21 mouse cellular contexts compared by ENCODE assay signal in the genomic region with DNA sequence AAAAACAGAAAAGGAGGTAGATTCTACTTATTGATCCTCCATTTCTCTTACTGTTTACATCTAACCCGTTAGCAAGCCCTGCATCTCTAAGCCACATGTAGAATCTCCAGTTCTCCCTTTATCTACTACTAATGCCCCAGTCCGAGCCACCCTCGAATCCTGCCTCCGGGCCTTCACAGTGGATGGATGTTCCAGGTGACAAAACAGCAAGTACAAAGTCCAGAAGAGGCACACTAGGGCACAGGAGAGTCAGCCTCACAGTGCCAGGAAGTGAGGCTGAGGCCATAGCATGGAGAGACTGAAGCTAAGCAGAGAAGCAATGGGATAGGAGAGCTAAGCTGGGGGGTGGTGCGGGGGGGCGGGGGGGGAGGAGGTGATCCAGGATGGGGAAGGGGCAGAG. TPM values are rescaled to one million over a fixed set of nuclear protein-coding genes. Genes with fewer than 3 reads are reported as not detected.
DNase-seq lines count a peak whose midpoint lies in the region; ATAC-seq and TF ChIP-seq lines count a peak whose summit lies in the region.
"Had no signal": no experiment of that assay in that cellular context is flagged by ENCODE, and none has a peak within 500 bp of the region (broad histone marks: within the 10 kb centered on the region; RNA-seq: fewer than 3 reads in every experiment).

No protein-coding gene starts in this region.

- H3K4me1 ChIP-seq in midbrain, embryonic 11.5 days (ENCODE audit: control insufficient read depth, insufficient read depth, low read length): peaks cover 5% of the 10 kb centered on the region; the same call in 1 of the 2 replicates
- peaks cover 8% of the 10 kb centered on the region for H3K4me1 ChIP-seq in midbrain, embryonic 14.5 days (ENCODE audit: control insufficient read depth, insufficient read depth, low read length)

- 83% methylated on average over 6 of the region's 6 CpGs for WGBS in midbrain, embryonic 11.5 days
- 84% methylated on average over 6 of the region's 6 CpGs for WGBS in midbrain, embryonic 14.5 days

- H3K4me3 ChIP-seq in gastrocnemius, adult 2 months: peak overlapping the region; percentile 15
- no peak overlapping the region for H3K4me3 ChIP-seq in midbrain, embryonic 11.5 days (ENCODE audit: low read depth, low read length)
- H3K4me3 ChIP-seq in midbrain, embryonic 14.5 days (replicated peaks; ENCODE audit: low read depth, low read length): no peak overlapping the region
- H3K4me3 ChIP-seq: embryonic facial prominence, embryonic 13.5 days; hindbrain, embryonic 12.5 days; limb, embryonic 15.5 days had no signal

- H3K4me2 ChIP-seq in midbrain, embryonic 11.5 days: no peak overlapping the region
- no peak overlapping the region for H3K4me2 ChIP-seq in midbrain, embryonic 14.5 days (ENCODE audit: low read length)
- H3K4me2 ChIP-seq: embryonic facial prominence, embryonic 13.5 days; hindbrain, embryonic 12.5 days; limb, embryonic 15.5 days had no signal

- no peak for DNase-seq in gastrocnemius, adult 2 months
- DNase-seq in gastrocnemius, postnatal 36 days: no peak
- DNase-seq in midbrain, embryonic 11.5 days (ENCODE audit: low spot score, missing footprints): peak; percentile 21
- no peak for DNase-seq in midbrain, embryonic 14.5 days
- peak; percentile 51 for DNase-seq in kidney, postnatal 10 days
- peak; percentile 60 for DNase-seq in yolk sac, embryonic 10.5 days (ENCODE audit: low spot score)
- DNase-seq in cerebellum, postnatal 36 days: no peak
- DNase-seq: adrenal gland, adult 2 months; cerebellum, adult 11 months; lung, postnatal 10 days; right cerebral cortex, adult 18-20 months; spleen, adult 18-20 months; thymus, adult 2 months had no signal

- H3K9me3 ChIP-seq in midbrain, embryonic 11.5 days (ENCODE audit: control insufficient read depth, low read length): no peaks in the 10 kb centered on the region
- no peaks in the 10 kb centered on the region for H3K9me3 ChIP-seq in midbrain, embryonic 14.5 days (ENCODE audit: control insufficient read depth, low read length)
- H3K9me3 ChIP-seq: embryonic facial prominence, embryonic 13.5 days; hindbrain, embryonic 12.5 days; limb, embryonic 15.5 days; megakaryocyte, embryonic 14.5 days had no signal

- ATAC-seq in midbrain, embryonic 11.5 days (ENCODE audit: low FRiP score): no peak
- no peak for ATAC-seq in midbrain, embryonic 14.5 days (ENCODE audit: low FRiP score, low TSS enrichment)
- no peak for ATAC-seq in inflammation-experienced regulatory T-cells, adult 6 months

- peak overlapping the region; percentile 94; the same call in 1 of the 2 replicates for H3K27ac ChIP-seq in gastrocnemius, adult 2 months
- no peak overlapping the region for H3K27ac ChIP-seq in midbrain, embryonic 11.5 days (ENCODE audit: low read depth, low read length)
- H3K27ac ChIP-seq in midbrain, embryonic 14.5 days (replicated peaks; ENCODE audit: low read depth, low read length): no peak overlapping the region
- H3K27ac ChIP-seq: embryonic facial prominence, embryonic 13.5 days; hindbrain, embryonic 12.5 days; limb, embryonic 15.5 days had no signal

- no peaks in the 10 kb centered on the region for H3K27me3 ChIP-seq in midbrain, embryonic 11.5 days (ENCODE audit: control insufficient read depth, insufficient read depth, low read length)
- H3K27me3 ChIP-seq in midbrain, embryonic 14.5 days (ENCODE audit: control insufficient read depth, insufficient read depth, low read length): no peaks in the 10 kb centered on the region
- H3K27me3 ChIP-seq: CH12.LX; embryonic facial prominence, embryonic 13.5 days; limb, embryonic 15.5 days had no signal

- H3K36me3 ChIP-seq in midbrain, embryonic 11.5 days (ENCODE audit: control insufficient read depth, insufficient read depth, low read length): no peaks in the 10 kb centered on the region
- no peaks in the 10 kb centered on the region for H3K36me3 ChIP-seq in midbrain, embryonic 14.5 days (ENCODE audit: control insufficient read depth, insufficient read depth, low read length)
- H3K36me3 ChIP-seq: embryonic facial prominence, embryonic 13.5 days; hindbrain, embryonic 12.5 days had no signal

- no peak for TF ChIP-seq CTCF in gastrocnemius, adult 2 months (IDR thresholded peaks at IDR 0.05)

- H3K9ac ChIP-seq in midbrain, embryonic 11.5 days (ENCODE audit: low read length): no peak overlapping the region
- no peak overlapping the region for H3K9ac ChIP-seq in midbrain, embryonic 14.5 days (replicated peaks; ENCODE audit: low read length)
- H3K9ac ChIP-seq: embryonic facial prominence, embryonic 13.5 days; hindbrain, embryonic 12.5 days; limb, embryonic 15.5 days had no signal

- intact Hi-C loops in gastrocnemius, adult 2 months (cut with DNase I): no loop called here
- intact Hi-C loops in gastrocnemius, postnatal 36 days (cut with DNase I): no loop called here

RNA-seq across cellular contexts. Expression of a gene that starts 2.8 kb away (rescaled TPM):
- 10 to 100 TPM in 1 of 2 experiments, 1 to 10 TPM in 1; 6.5 to 10.6 TPM for total RNA-seq in gastrocnemius, adult 2 months (2021)
- 10 to 100 TPM in 1 of 2 experiments, 1 to 10 TPM in 1; 8.6 to 10.4 TPM for total RNA-seq in gastrocnemius, postnatal 36 days (2021)
- 2.0 and 2.8 TPM in 2 replicates for polyA plus RNA-seq in midbrain, embryonic 11.5 days (2014; fragmentation: Nextera tagmentation; extraction: Ambion mirVana)
- polyA plus RNA-seq in midbrain, embryonic 14.5 days (2014; fragmentation: Nextera tagmentation; extraction: Ambion mirVana): 1.6 and 3.0 TPM in 2 replicates
- polyA plus RNA-seq in inflammation-experienced regulatory T-cells, adult 6 months (2017; shearing (Covaris generic)): not detected
- total RNA-seq: CH12.LX; common myeloid progenitor, adult 5-6 weeks had no signal

RNA-seq across cellular contexts. Expression of a gene that starts 3.0 kb away (rescaled TPM):
- total RNA-seq in gastrocnemius, adult 2 months (2021): 1 to 10 TPM; 1.2 to 1.9 TPM
- total RNA-seq in gastrocnemius, postnatal 36 days (2021): 1 to 10 TPM; 1.3 to 1.5 TPM
- polyA plus RNA-seq in midbrain, embryonic 11.5 days (2014; fragmentation: Nextera tagmentation; extraction: Ambion mirVana): 0.78 and 1.6 TPM in 2 replicates
- polyA plus RNA-seq in midbrain, embryonic 14.5 days (2014; fragmentation: Nextera tagmentation; extraction: Ambion mirVana): 0.51 and 1.1 TPM in 2 replicates
- not detected for polyA plus RNA-seq in inflammation-experienced regulatory T-cells, adult 6 months (2017; shearing (Covaris generic))

RNA-seq across cellular contexts. Expression of a gene that starts 7.3 kb away (rescaled TPM):
- total RNA-seq in gastrocnemius, adult 2 months (2021): 1 to 10 TPM in 1 of 2 experiments, under 1 TPM in 1; 0.64 to 1.1 TPM
- under 1 TPM; 0.39 to 0.92 TPM for total RNA-seq in gastrocnemius, postnatal 36 days (2021)
- not detected in 2 replicates for polyA plus RNA-seq in midbrain, embryonic 11.5 days (2014; fragmentation: Nextera tagmentation; extraction: Ambion mirVana)
- 0.16 and 0.25 TPM in 2 replicates for polyA plus RNA-seq in midbrain, embryonic 14.5 days (2014; fragmentation: Nextera tagmentation; extraction: Ambion mirVana)
- not detected for polyA plus RNA-seq in inflammation-experienced regulatory T-cells, adult 6 months (2017; shearing (Covaris generic))
- polyA plus RNA-seq: stomach, embryonic 14.5 days had no signal

RNA-seq across cellular contexts. Expression of a gene that starts 11.0 kb away (rescaled TPM):
- total RNA-seq in gastrocnemius, adult 2 months (2021): 10 to 100 TPM; 25.4 to 28.1 TPM
- 10 to 100 TPM; 22.7 TPM for total RNA-seq in gastrocnemius, postnatal 36 days (2021)
- 80.6 and 90.8 TPM in 2 replicates for polyA plus RNA-seq in midbrain, embryonic 11.5 days (2014; fragmentation: Nextera tagmentation; extraction: Ambion mirVana)
- 93.3 and 103 TPM in 2 replicates for polyA plus RNA-seq in midbrain, embryonic 14.5 days (2014; fragmentation: Nextera tagmentation; extraction: Ambion mirVana)
- polyA plus RNA-seq in inflammation-experienced regulatory T-cells, adult 6 months (2017; shearing (Covaris generic)): 10 to 100 TPM; 21.8 to 38.0 (median 32.0) TPM

RNA-seq across cellular contexts. Expression of a gene that starts 20.6 kb away (rescaled TPM):
- total RNA-seq in gastrocnemius, adult 2 months (2021): 10 to 100 TPM; 98.0 to 98.5 TPM
- 100 to 1,000 TPM in 1 of 2 experiments, 10 to 100 TPM in 1; 74.1 to 103 TPM for total RNA-seq in gastrocnemius, postnatal 36 days (2021)
- 877 and 900 TPM in 2 replicates for polyA plus RNA-seq in midbrain, embryonic 11.5 days (2014; fragmentation: Nextera tagmentation; extraction: Ambion mirVana)
- polyA plus RNA-seq in midbrain, embryonic 14.5 days (2014; fragmentation: Nextera tagmentation; extraction: Ambion mirVana): 707 and 863 TPM in 2 replicates
- 100 to 1,000 TPM; 156 to 375 (median 178) TPM for polyA plus RNA-seq in inflammation-experienced regulatory T-cells, adult 6 months (2017; shearing (Covaris generic))

Comparison
In these comparisons a context has a peak if more than half of its experiments do, and no peak if none do; other contexts are left out.
1. DNase-seq: peak in midbrain, embryonic 11.5 days (single experiment), kidney, postnatal 10 days (single experiment) and yolk sac, embryonic 10.5 days (single experiment); none in gastrocnemius, adult 2 months (single experiment), gastrocnemius, postnatal 36 days (0 of 2), midbrain, embryonic 14.5 days (single experiment) and cerebellum, postnatal 36 days (0 of 2).